Mouse (Mus musculus): ENCODE results near the gene Lamc2.

DNA sequence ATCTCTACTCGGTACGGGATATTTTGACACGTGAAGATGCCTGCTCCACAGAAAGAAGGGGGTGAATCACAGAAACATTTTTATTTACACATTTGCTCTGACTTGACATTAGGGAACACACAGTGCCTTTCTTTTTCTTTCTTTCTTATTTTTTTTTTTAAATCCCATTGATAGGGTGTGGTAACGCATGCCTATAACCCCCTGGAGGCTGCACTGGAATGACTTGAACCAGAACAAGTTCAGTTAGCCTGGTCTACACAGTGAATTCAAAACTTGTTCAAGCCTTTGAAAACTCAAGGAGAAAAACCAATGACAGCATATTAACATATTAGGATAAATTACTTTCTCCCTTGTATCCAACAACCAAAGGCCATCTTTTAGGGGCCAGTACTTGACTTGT lies 27.1 kb downstream of the Lamc2 start:
- TF ChIP-seq CTCF (IDR thresholded peaks at IDR 0.05; ENCODE audit: control insufficient read depth, insufficient read depth, insufficient replicate concordance, low read depth, low read length) (no peak), POLR2A (IDR thresholded peaks at IDR 0.05; ENCODE audit: control insufficient read depth, low read depth, low read length) (no peak)
